Mouse (Mus musculus) neural tube, embryonic 13.5 days (tissue): ENCODE measurements around the gene Cd81. TPM values are rescaled to one million over a fixed set of nuclear protein-coding genes. Genes with fewer than 3 reads are reported as not detected.

Experiments used
- ATAC-seq: fragments of 200-750 bp; cut with Nextera tagmentation; 2 replicates; pipeline ENCODE4 v1.8.0; 2017; ENCODE audit warnings: low read depth, mild to moderate bottlenecking, moderate TSS enrichment, moderate library complexity
- H3K27ac ChIP-seq: fragments of 300-500 bp; sonication (generic); replicated peaks from 2 replicates; pipeline ENCODE4 v1.5.1; 2015; ENCODE audit warnings: moderate library complexity, mild to moderate bottlenecking, inconsistent platforms
- H3K27me3 ChIP-seq: fragments of 300-500 bp; sonication (generic); 2 replicates; pipeline ENCODE4 v1.6.1; 2015; ENCODE audit warnings: mild to moderate bottlenecking, inconsistent platforms
- H3K36me3 ChIP-seq: fragments of 300-500 bp; sonication (generic); 2 replicates; pipeline ENCODE4 v1.6.1; 2015; ENCODE audit warnings: mild to moderate bottlenecking, inconsistent platforms
- H3K4me1 ChIP-seq: fragments of 300-500 bp; sonication (generic); replicated peaks from 2 replicates; pipeline ENCODE4 v1.6.1; 2015; ENCODE audit warnings: inconsistent platforms
- H3K4me2 ChIP-seq: fragments of 300-500 bp; sonication (generic); 2 replicates; pipeline ENCODE4 v1.6.1; 2015; ENCODE audit warnings: inconsistent platforms, mild to moderate bottlenecking, moderate library complexity
- H3K4me3 ChIP-seq: fragments of 300-500 bp; sonication (generic); 2 replicates; pipeline ENCODE4 v1.5.1; 2015; ENCODE audit warnings: mild to moderate bottlenecking, inconsistent platforms
- H3K9ac ChIP-seq: fragments of 300-500 bp; sonication (generic); 2 replicates; pipeline ENCODE4 v1.6.1; 2015; ENCODE audit warnings: moderate library complexity, mild to moderate bottlenecking, inconsistent platforms
- H3K9me3 ChIP-seq: fragments of 300-500 bp; sonication (generic); 2 replicates; pipeline ENCODE4 v1.6.1; 2016; ENCODE audit warnings: inconsistent platforms
- WGBS: fragments of 180-500 bp; shearing (Covaris S2); methylation state at CpG from one replicate; pipeline ENCODE4 v1.1.7; 2015; 5-methylcytosine and 5-hydroxymethylcytosine counted together
- polyA plus RNA-seq: library from polyadenylated mRNA; unstranded; fragments of >200 nt; fragmentation: Nextera tagmentation; extraction: Ambion mirVana; gene quantifications from 2 replicates; pipeline ENCODE4 v1.2.1, GENCODE M21; 2015

The Cd81 gene
- polyA plus RNA-seq: 365 and 369 TPM in 2 replicates

- H3K9me3 ChIP-seq: no peaks in the 10 kb centered on the region
- under 1% methylated on average over 37 of the region's 37 CpGs for WGBS
- H3K27me3 ChIP-seq: no peaks in the 10 kb centered on the region
- no peaks in the 10 kb centered on the region for H3K36me3 ChIP-seq
- peak within 1 kb of the TSS; percentile 96 for H3K4me3 ChIP-seq
- H3K9ac ChIP-seq: peak within 1 kb of the TSS; percentile 97
- peak; percentile 81 for ATAC-seq
- H3K27ac ChIP-seq: peak within 1 kb of the TSS; percentile 89
- peak within 1 kb of the TSS; percentile 86 for H3K4me2 ChIP-seq
- peaks cover 56% of the 10 kb centered on the region for H3K4me1 ChIP-seq
Observed at GRCm38 (mm10) chr7:143052626-143053007, at the start of gene Cd81. TSS of gene Cd81 (plus strand) at chr7:143052739.

GRCm38 (mm10) chr7:143004727-143005343, 47.7 kb upstream of the Cd81 start, which contains the start of gene Tspan32:
TSS of gene Tspan32 (plus strand) at chr7:143005046.
- H3K27me3 ChIP-seq: no peaks in the 10 kb centered on the region; the same call in 1 of the 2 replicates
- H3K9ac ChIP-seq: no peak within 1 kb of the TSS
- H3K9me3 ChIP-seq: no peaks in the 10 kb centered on the region
- H3K36me3 ChIP-seq: no peaks in the 10 kb centered on the region
- no peak within 1 kb of the TSS for H3K4me3 ChIP-seq
- peaks cover 34% of the 10 kb centered on the region for H3K4me1 ChIP-seq
- 74% methylated on average over 4 of the region's 4 CpGs for WGBS
- H3K4me2 ChIP-seq: no peak within 1 kb of the TSS
- H3K27ac ChIP-seq: no peak within 1 kb of the TSS
- no peak for ATAC-seq

- no peak for ATAC-seq
- Histone ChIP-seq H3K4me1 (peaks cover 35% of the 10 kb centered on the region), H3K36me3 (no peaks in the 10 kb centered on the region), H3K9me3 (no peaks in the 10 kb centered on the region), H3K9ac (no peak overlapping the region), H3K4me3 (no peak overlapping the region), H3K27ac (no peak overlapping the region), H3K4me2 (no peak overlapping the region), H3K27me3 (no peaks in the 10 kb centered on the region; the same call in 1 of the 2 replicates)
- WGBS: 87% methylated on average over 6 of the region's 6 CpGs
Observed at GRCm38 (mm10) chr7:143005344-143006096, 47.0 kb upstream of the Cd81 start.

GRCm38 (mm10) chr7:143006097-143006755, 46.3 kb upstream of the Cd81 start:
- Histone ChIP-seq H3K4me2 (no peak overlapping the region), H3K36me3 (no peaks in the 10 kb centered on the region), H3K9me3 (no peaks in the 10 kb centered on the region), H3K9ac (no peak overlapping the region), H3K27ac (no peak overlapping the region), H3K4me1 (peaks cover 35% of the 10 kb centered on the region), H3K4me3 (no peak overlapping the region), H3K27me3 (no peaks in the 10 kb centered on the region; the same call in 1 of the 2 replicates)
- no peak for ATAC-seq
- 79% methylated on average over 2 of the region's 2 CpGs for WGBS

GRCm38 (mm10) chr7:143006756-143007598, 45.6 kb upstream of the Cd81 start:
- WGBS: 93% methylated on average over 8 of the region's 8 CpGs
- no peak for ATAC-seq
- Histone ChIP-seq H3K9me3 (no peaks in the 10 kb centered on the region), H3K4me1 (peaks cover 38% of the 10 kb centered on the region), H3K4me3 (no peak overlapping the region), H3K4me2 (peak overlapping the region; percentile 17; the same call in 1 of the 2 replicates), H3K9ac (no peak overlapping the region), H3K27me3 (no peaks in the 10 kb centered on the region; the same call in 1 of the 2 replicates), H3K36me3 (no peaks in the 10 kb centered on the region), H3K27ac (peak overlapping the region; percentile 68; the same call in 1 of the 2 replicates)

GRCm38 (mm10) chr7:143007599-143008369, 44.8 kb upstream of the Cd81 start:
- no peaks in the 10 kb centered on the region for H3K36me3 ChIP-seq
- peaks cover 46% of the 10 kb centered on the region for H3K4me1 ChIP-seq
- H3K27ac ChIP-seq: peak overlapping the region; percentile 87
- WGBS: 39% methylated on average over 17 of the region's 17 CpGs
- 0 out of 2 replicates have a peak overlapping the region, but pooled peaks have one; percentile 17 for H3K9ac ChIP-seq
- H3K9me3 ChIP-seq: no peaks in the 10 kb centered on the region
- H3K27me3 ChIP-seq: no peaks in the 10 kb centered on the region; the same call in 1 of the 2 replicates
- peak overlapping the region; percentile 17; the same call in 1 of the 2 replicates for H3K4me2 ChIP-seq
- H3K4me3 ChIP-seq: no peak overlapping the region
- ATAC-seq: peak; percentile 73

- no peaks in the 10 kb centered on the region for H3K36me3 ChIP-seq
- peak; percentile 41 for ATAC-seq
- no peak overlapping the region for H3K9ac ChIP-seq
- no peaks in the 10 kb centered on the region; the same call in 1 of the 2 replicates for H3K27me3 ChIP-seq
- peak overlapping the region; percentile 87 for H3K27ac ChIP-seq
- H3K4me3 ChIP-seq: no peak overlapping the region
- H3K9me3 ChIP-seq: no peaks in the 10 kb centered on the region
- H3K4me1 ChIP-seq: peaks cover 53% of the 10 kb centered on the region
- 45% methylated on average over 8 of the region's 8 CpGs for WGBS
- no peak overlapping the region for H3K4me2 ChIP-seq
Observed at GRCm38 (mm10) chr7:143008370-143008926, 44.1 kb upstream of the Cd81 start.

GRCm38 (mm10) chr7:143008996-143009665, 43.4 kb upstream of the Cd81 start:
- no peak for ATAC-seq
- 38% methylated on average over 3 of the region's 4 CpGs for WGBS
- Histone ChIP-seq H3K27me3 (no peaks in the 10 kb centered on the region; the same call in 1 of the 2 replicates), H3K4me1 (peaks cover 59% of the 10 kb centered on the region), H3K4me3 (no peak overlapping the region), H3K4me2 (no peak overlapping the region; the same call in 1 of the 2 replicates), H3K27ac (peak overlapping the region; percentile 87), H3K9ac (peak overlapping the region; percentile 26; the same call in 1 of the 2 replicates), H3K9me3 (no peaks in the 10 kb centered on the region), H3K36me3 (no peaks in the 10 kb centered on the region)

- WGBS: 89% methylated on average over 4 of the region's 4 CpGs
Observed at GRCm38 (mm10) chr7:143009996-143010395, 42.5 kb upstream of the Cd81 start.

GRCm38 (mm10) chr7:143011226-143011625, 41.3 kb upstream of the Cd81 start:
- no peaks in the 10 kb centered on the region for H3K9me3 ChIP-seq
- H3K4me2 ChIP-seq: no peak overlapping the region
- H3K4me3 ChIP-seq: no peak overlapping the region
- H3K27me3 ChIP-seq: no peaks in the 10 kb centered on the region
- H3K9ac ChIP-seq: no peak overlapping the region
- no peak overlapping the region for H3K27ac ChIP-seq
- no peak for ATAC-seq
- H3K36me3 ChIP-seq: no peaks in the 10 kb centered on the region
- 75% methylated on average over 1 of the region's 1 CpGs for WGBS
- H3K4me1 ChIP-seq: peaks cover 70% of the 10 kb centered on the region

More at GRCm38 (mm10) chr7:143009996-143010395, 42.5 kb upstream of the Cd81 start:
- no peak for ATAC-seq
- peaks cover 61% of the 10 kb centered on the region for H3K4me1 ChIP-seq
- H3K4me3 ChIP-seq: no peak overlapping the region
- no peak overlapping the region for H3K9ac ChIP-seq
- peak overlapping the region; percentile 87; the same call in 1 of the 2 replicates for H3K27ac ChIP-seq
- H3K36me3 ChIP-seq: no peaks in the 10 kb centered on the region
- H3K9me3 ChIP-seq: no peaks in the 10 kb centered on the region
- H3K4me2 ChIP-seq: no peak overlapping the region
- no peaks in the 10 kb centered on the region; the same call in 1 of the 2 replicates for H3K27me3 ChIP-seq
